Mouse (Mus musculus) liver, adult 2 months (tissue): ENCODE measurements around the gene Inpp5k. TPM values are rescaled to one million over a fixed set of nuclear protein-coding genes. Genes with fewer than 3 reads are reported as not detected.
A peak's percentile ranks its signal among the peaks of the same experiment; 100 is the strongest.

ENCODE experiments used
- DNase-seq: peaks from one replicate; pipeline ENCODE4 v3.0.0-alpha.2; 2011; ENCODE audit warnings: low read depth, low spot score; ENCODE audit errors: extremely low read depth
- H3K27ac ChIP-seq: fragments of 200-500 bp; replicated peaks from 2 replicates; pipeline ENCODE4 v1.5.1; 2012; ENCODE audit warnings: low read depth, mild to moderate bottlenecking, control low read depth, inconsistent platforms, low read length; ENCODE audit not compliant: insufficient read depth
- H3K27me3 ChIP-seq: fragments of 200-500 bp; 2 replicates; pipeline ENCODE4 v1.6.1; 2012; ENCODE audit warnings: mild to moderate bottlenecking, moderate library complexity, low read length, inconsistent platforms; ENCODE audit not compliant: control insufficient read depth, insufficient read depth
- H3K36me3 ChIP-seq: fragments of 200-500 bp; 2 replicates; pipeline ENCODE4 v1.6.1; 2012; ENCODE audit warnings: low read length, inconsistent platforms; ENCODE audit not compliant: control insufficient read depth, insufficient read depth
- H3K4me1 ChIP-seq: fragments of 200-500 bp; 2 replicates; pipeline ENCODE4 v1.6.1; 2011; ENCODE audit warnings: low read length; ENCODE audit not compliant: control insufficient read depth, insufficient read depth
- H3K4me3 ChIP-seq: fragments of 200-500 bp; 2 replicates; pipeline ENCODE4 v1.5.1; 2011; ENCODE audit warnings: low read depth, mild to moderate bottlenecking, control low read depth, low read length, moderate library complexity; ENCODE audit not compliant: insufficient read depth
- H3K79me2 ChIP-seq: fragments of 200-500 bp; 2 replicates; pipeline ENCODE4 v1.6.1; 2012; ENCODE audit warnings: inconsistent platforms, mild to moderate bottlenecking, low read length, moderate library complexity; ENCODE audit not compliant: control insufficient read depth, insufficient read depth
- H3K9ac ChIP-seq: fragments of 200-500 bp; 2 replicates; pipeline ENCODE4 v1.6.1; 2012; ENCODE audit warnings: low read depth, mild to moderate bottlenecking, control low read depth, inconsistent platforms, low read length
- CTCF ChIP-seq: fragments of 200-500 bp; IDR thresholded peaks from 2 replicates; pipeline ENCODE4 v1.5.1; 2011; ENCODE audit warnings: low read depth, low read length, control low read depth
- POLR2A ChIP-seq: fragments of 200-500 bp; IDR thresholded peaks from 2 replicates; pipeline ENCODE4 v1.6.1; 2011; ENCODE audit warnings: low read length, control low read depth; ENCODE audit not compliant: insufficient read depth; ENCODE audit errors: extremely low read depth
- WGBS: fragments of 180-500 bp; shearing (Covaris S2); methylation state at CpG from one replicate; pipeline ENCODE4 v1.1.7; 2018; 5-methylcytosine and 5-hydroxymethylcytosine counted together
- polyA plus RNA-seq: library from polyadenylated mRNA; depleted of rRNA; stranded (reverse); fragments of >200 nt; gene quantifications from 2 replicates; pipeline ENCODE4 v1.2.3, GENCODE M21; 2012
- total RNA-seq: library from RNA; depleted of rRNA; stranded (reverse); fragments of >200 nt; gene quantifications from 2 replicates; pipeline ENCODE4 v1.2.3, GENCODE M21; 2014

The Inpp5k gene
- total and polyA plus RNA-seq, 2 experiments, result 12.3 to 17.2 TPM

- Histone ChIP-seq H3K27me3 (no peaks in the 10 kb centered on the region), H3K4me1 (peaks cover 16% of the 10 kb centered on the region), H3K9ac (no peak overlapping the region), H3K79me2 (no peaks in the 10 kb centered on the region), H3K27ac (peak overlapping the region; percentile 64), H3K36me3 (peaks cover 2% of the 10 kb centered on the region; the same call in 1 of the 2 replicates), H3K4me3 (no peak overlapping the region)
- no peak for DNase-seq
- TF ChIP-seq POLR2A (no peak), CTCF (no peak)
- 64% methylated on average over 4 of the region's 4 CpGs for WGBS
Measured at GRCm38 (mm10) chr11:75649155-75649561, 18.4 kb downstream of the Inpp5k start.

GRCm38 (mm10) chr11:75650311-75650710 is 19.5 kb downstream of the Inpp5k start, which contains the start of gene Myo1c:
Myo1c (plus strand) TSS chr11:75650504.
- peak within 1 kb of the TSS; percentile 81 for H3K4me3 ChIP-seq
- peaks cover 2% of the 10 kb centered on the region; the same call in 1 of the 2 replicates for H3K36me3 ChIP-seq
- no peak for DNase-seq
- 77% methylated on average over 7 of the region's 7 CpGs for WGBS
- H3K79me2 ChIP-seq, result no peaks in the 10 kb centered on the region
- H3K27me3 ChIP-seq, result no peaks in the 10 kb centered on the region
- peak within 1 kb of the TSS; percentile 81 for H3K9ac ChIP-seq
- TF ChIP-seq CTCF (no peak), POLR2A (0 out of 2 replicates have a peak, but pooled peaks have one; percentile 36)
- peak within 1 kb of the TSS; percentile 74 for H3K27ac ChIP-seq
- H3K4me1 ChIP-seq, result peaks cover 26% of the 10 kb centered on the region

GRCm38 (mm10) chr11:75650958-75651425 is 20.2 kb downstream of the Inpp5k start:
- peaks cover under 1% of the 10 kb centered on the region for H3K79me2 ChIP-seq
- peak overlapping the region; percentile 81 for H3K9ac ChIP-seq
- peak overlapping the region; percentile 74 for H3K27ac ChIP-seq
- no peaks in the 10 kb centered on the region for H3K27me3 ChIP-seq
- no peaks in the 10 kb centered on the region for H3K36me3 ChIP-seq
- H3K4me3 ChIP-seq, result peak overlapping the region; percentile 81
- DNase-seq, result no peak
- WGBS, result 47% methylated on average over 13 of the region's 13 CpGs
- H3K4me1 ChIP-seq, result peaks cover 26% of the 10 kb centered on the region
- no peak for TF ChIP-seq POLR2A
- TF ChIP-seq CTCF, result no peak

- DNase-seq, result peak; percentile 46
- peak overlapping the region; percentile 81 for H3K9ac ChIP-seq
- H3K27me3 ChIP-seq, result no peaks in the 10 kb centered on the region
- H3K27ac ChIP-seq, result peak overlapping the region; percentile 74
- WGBS, result under 1% methylated on average over 53 of the region's 54 CpGs
- TF ChIP-seq POLR2A (0 out of 2 replicates have a peak, but pooled peaks have one; percentile 30), CTCF (no peak)
- peaks cover 6% of the 10 kb centered on the region for H3K79me2 ChIP-seq
- H3K4me1 ChIP-seq, result peaks cover 29% of the 10 kb centered on the region
- H3K36me3 ChIP-seq, result no peaks in the 10 kb centered on the region
- H3K4me3 ChIP-seq, result peak overlapping the region; percentile 81
Measured at GRCm38 (mm10) chr11:75651426-75652221, 20.8 kb downstream of the Inpp5k start.

GRCm38 (mm10) chr11:75652222-75652941 is 21.6 kb downstream of the Inpp5k start:
- H3K9ac ChIP-seq, result peak overlapping the region; percentile 81; the same call in 1 of the 2 replicates
- peak overlapping the region; percentile 81 for H3K4me3 ChIP-seq
- WGBS, result 43% methylated on average over 20 of the region's 20 CpGs
- H3K36me3 ChIP-seq, result no peaks in the 10 kb centered on the region
- DNase-seq, result no peak
- no peaks in the 10 kb centered on the region for H3K27me3 ChIP-seq
- no peak for TF ChIP-seq POLR2A
- TF ChIP-seq CTCF, result no peak
- peaks cover 29% of the 10 kb centered on the region for H3K4me1 ChIP-seq
- H3K27ac ChIP-seq, result peak overlapping the region; percentile 1; the same call in 1 of the 2 replicates
- H3K79me2 ChIP-seq, result peaks cover 9% of the 10 kb centered on the region
